Mouse (Mus musculus) adipose tissue, adult 10 weeks (tissue): ENCODE results near the gene Zbtb3. TPM values are rescaled to one million over a fixed set of nuclear protein-coding genes. Genes with fewer than 3 reads are reported as not detected.

Experiments
- polyA plus RNA-seq: library from polyadenylated mRNA; stranded (reverse); fragments of 350-450 nt; fragmentation: Illumina TruSeq; extraction: RNeasy Lipid Tissue Mini Kit (QIAGEN cat#74804); gene quantifications from one replicate; pipeline ENCODE4 v1.2.3, GENCODE M21; 2014; ENCODE audit warnings: low read depth, low replicate concordance

The Zbtb3 gene
- 3.0 TPM for polyA plus RNA-seq

DNA sequence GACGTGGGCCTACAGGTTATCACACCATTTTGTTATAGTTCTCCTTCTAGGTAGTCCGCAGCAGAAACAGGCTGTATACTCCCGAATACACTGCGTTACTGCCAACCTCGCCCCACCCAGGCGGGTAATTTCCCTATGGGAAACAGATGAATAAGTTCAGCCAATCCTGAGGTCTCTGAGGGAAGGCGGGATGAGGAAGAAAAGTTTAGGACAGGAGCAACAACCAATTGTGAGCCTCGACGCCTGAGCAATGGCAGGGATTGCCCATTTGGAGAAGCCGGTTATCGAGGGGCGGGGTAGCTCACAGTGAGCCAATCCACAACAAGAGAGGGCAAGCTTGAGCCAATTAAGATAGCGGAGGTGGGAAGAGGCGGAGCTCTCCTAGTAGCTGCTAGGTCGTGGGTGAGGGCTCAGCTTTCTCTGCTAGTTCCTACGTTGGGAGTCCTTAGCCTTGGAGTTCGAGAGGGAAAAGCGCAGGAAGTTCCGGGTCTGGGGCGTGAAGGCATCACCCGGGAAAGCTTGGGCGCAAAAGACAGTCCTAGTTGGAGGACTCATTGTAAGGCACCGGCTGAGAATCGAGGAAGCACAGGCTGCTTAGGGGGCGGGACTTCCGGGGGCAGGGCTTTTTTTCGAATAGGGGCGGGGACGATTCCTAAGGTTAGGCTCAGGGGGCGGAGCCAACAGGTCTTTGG is at the start of gene Zbtb3:
Gene Zbtb3 (plus strand): TSS at position 426 of the 692 bp plus-strand sequence.

DNA sequence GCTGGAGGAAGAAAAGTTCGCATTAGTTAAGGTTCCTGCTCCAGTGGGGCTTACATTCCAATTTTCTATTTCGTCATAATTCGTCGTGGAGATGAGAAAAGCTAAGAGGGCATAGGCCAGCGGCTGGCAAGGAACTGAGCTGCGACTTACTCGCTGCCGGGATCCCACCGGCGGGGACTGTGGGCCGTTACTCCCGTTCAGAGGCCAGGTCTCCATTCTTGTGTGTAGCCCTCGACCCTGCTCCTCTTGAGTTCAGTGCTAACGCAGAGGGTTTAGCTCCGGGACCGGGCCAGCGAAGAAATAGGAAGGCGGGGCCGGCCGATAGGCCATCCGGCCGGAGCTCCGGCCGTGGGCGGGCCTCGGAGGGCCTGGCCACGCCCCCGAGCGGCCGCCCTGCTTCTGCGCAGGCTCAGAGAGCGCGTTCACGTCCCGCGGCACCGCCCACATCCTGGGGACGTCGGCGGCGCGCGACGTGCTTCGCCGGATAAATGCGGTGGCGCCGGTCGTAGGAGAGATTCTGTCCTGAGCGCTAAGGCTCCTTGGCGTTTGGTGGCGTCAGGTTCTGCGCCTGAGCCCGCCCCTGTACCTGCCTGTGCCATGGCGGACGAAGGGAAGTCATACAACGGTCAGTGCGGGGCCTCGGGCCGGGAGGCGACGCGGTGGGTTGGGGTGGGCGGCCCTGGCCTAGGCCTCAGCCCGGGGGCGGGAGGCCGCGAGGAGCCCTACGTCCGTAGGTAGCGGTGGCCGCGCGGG is 45.5 kb upstream of the Zbtb3 start, which contains the start of gene Nxf1:
Gene Nxf1 (plus strand): TSS at position 439 of the 753 bp plus-strand sequence.

DNA sequence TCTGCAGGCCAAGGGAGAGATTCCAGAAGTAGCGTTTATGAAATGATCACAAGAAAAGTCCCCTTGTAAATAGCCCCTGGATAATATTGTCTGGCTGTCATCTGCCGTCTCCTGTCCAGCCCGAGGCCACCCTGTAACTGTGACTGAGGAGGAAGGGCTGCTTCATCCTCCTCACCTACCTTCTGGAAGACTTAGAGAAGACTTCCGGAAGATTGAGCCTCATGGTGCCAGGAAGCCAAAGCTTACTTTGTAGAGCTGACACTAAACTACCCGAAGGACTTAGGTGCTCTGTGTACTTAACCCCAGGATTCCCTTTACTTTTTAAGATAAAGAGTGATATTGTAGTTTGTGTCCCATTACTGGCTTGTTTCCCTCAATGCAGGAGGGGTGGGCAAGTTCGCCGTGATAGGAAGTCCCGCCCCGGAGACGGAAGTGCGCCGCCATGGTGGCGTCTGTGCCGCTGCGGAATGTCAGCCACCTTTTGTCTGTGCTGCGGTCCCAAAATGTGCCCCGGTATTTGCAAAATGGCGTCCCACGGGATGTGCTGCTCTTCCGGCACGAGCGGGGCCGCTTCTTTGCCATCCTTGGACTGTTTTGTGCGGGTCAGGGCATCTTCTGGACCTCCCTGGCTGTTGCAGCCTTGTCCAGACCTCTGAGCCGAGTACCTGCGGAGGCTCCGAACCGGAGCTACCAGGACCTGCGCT is 31.6 kb upstream of the Zbtb3 start, which contains the start of gene Tmem223:
Gene Tmem223 (plus strand): TSS at position 430 of the 704 bp plus-strand sequence.

DNA sequence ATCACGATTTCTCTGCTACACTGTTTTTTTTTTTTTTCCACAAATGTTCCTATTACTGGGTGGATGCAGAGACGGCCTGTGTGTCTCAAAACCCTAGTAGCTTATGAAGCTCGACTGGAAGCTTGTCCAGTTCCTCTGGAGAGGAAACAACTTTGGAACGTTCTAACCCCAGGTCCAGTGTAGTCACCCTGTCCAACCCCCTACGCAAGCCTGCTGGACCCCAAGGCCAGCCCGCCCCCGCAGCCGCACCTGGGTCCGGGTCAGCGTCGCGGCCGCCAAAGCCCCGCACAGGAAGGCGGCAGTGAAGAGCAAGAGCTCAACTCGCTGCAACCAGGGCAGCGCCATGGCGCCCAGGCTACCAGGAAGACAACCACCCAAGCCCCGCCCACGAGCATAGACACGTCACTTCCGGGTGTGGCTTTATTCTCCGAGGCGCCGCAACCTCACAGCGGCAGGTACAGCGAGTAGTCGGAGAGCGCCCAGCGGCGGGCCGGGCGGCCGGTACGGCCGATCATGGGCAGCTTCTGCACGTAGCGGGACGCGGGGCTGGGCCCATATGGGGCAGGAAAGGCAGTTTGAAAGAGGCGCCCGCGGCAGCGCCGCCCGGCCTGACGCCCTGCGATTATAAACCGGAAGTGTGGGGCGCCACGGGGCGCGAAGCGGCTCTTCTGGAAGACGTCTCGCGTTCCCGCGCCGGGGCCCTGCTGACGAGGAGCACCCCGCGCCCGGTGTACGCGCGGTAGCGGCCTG is 28.1 kb upstream of the Zbtb3 start, which contains the start of gene Tmem179b:
Gene Tmem179b (minus strand): TSS at position 382 of the 750 bp plus-strand sequence.

DNA sequence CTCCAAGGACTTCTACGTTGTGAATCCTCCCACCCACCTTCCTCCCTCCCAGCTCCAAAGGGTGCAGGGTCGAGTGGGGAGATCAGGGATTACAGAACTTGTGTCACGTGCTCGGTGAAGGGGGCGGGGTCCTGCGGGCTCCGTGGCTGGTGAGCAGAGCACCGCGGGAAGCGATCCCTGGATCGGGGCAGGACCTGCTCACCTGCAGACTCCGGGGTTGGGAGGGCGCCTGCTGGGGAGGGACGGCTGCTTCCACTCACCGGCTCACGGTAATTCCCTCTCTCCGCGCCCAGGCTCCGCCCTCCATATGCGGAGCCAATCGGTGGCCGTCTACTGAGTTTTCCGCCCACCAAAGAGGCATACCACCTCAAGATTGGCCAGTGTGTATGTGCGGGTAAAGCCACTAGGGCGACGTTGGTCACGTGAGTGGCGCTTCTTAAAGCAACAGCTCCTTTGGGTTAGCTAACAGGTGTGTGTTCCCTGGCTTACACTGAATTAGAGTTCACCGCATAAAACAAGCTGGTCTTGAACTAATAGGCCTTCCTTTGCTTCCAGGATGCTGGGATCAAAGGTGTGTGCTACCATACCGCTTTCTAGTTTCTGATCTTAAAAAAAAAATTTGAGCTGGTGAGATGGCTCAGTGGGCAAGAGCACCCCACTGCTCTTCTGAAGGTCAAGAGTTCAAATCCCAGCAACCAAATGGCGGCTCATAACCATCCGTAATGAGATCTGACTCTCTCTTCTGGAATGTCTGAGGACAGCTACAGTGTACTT is 16.2 kb upstream of the Zbtb3 start, which contains the start of gene Taf6l:
Gene Taf6l (minus strand): TSS at position 410 of the 774 bp plus-strand sequence.

DNA sequence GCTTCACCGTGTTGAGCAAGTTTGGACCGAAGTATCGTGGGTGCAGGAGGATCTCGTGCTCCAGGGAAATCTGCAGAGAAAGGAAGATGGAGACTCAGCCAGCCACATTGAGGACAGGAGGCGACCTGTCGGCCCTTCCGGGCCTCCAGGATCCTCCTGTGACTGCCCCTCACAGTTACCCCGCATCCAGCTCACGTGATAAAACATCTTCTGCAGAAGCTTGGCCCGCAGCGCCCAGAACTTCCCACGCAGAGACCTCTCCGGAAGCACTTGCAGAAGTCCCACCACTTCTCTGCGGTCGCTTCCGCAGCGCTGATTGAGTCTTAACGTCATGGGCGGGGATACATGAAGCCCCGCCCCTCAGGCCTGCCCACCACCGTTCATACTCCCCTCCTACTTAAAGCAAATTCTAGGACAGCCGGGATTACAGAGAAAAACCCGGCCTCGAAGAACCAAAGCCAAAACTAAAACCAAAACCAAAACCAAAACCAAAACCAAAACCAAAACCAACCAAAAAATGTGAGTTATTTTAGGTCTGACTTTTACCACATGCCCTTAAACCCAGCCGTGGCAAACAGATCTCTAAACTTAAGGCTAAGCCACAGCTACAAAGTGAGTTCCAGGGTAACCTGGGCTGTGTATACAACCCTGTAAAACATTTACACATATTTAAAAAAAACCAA is 4.0 kb upstream of the Zbtb3 start, which contains the start of gene Polr2g:
Gene Polr2g (minus strand): TSS at position 314 of the 683 bp plus-strand sequence.

DNA sequence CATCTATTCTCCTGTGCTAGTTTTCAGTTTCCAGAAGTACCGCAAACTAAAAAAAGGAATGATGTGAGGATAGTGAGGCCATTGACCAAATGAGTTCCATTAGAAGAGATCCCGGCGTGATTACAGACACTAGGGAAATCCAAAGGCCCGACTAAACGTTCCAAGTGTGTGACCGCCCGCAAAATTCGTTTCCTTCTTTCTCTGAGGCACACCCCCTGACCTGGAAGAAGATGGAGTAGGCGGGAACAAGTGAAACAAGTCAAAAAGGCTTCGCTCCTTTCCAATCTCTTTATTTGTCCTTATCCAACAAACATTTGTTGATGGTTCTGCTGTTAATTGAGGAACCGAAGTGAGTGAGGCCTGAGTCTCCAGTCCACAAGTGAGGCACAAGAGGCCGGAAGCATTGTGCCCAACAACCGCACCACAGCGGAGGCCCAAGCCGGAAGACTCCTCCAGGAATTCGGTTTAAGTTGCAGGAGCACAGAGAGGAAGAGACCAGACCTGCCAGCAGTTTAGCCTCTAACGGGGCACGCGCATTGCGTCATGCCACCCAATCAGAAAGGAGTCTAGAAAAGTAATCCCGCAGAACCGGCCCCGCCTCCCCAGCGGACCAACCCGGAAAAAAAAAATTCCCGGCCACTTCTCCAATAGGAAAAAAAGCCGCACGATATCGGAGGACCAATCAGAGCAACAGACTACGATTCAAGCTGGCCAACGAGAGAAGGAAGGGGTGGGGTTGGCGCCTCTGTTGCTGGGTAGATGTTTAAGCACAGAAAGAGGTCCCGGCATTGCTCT is 16.6 kb downstream of the Zbtb3 start, which contains the start of gene Ttc9c:
Gene Ttc9c (minus strand): TSS at position 533 of the 795 bp plus-strand sequence.

DNA sequence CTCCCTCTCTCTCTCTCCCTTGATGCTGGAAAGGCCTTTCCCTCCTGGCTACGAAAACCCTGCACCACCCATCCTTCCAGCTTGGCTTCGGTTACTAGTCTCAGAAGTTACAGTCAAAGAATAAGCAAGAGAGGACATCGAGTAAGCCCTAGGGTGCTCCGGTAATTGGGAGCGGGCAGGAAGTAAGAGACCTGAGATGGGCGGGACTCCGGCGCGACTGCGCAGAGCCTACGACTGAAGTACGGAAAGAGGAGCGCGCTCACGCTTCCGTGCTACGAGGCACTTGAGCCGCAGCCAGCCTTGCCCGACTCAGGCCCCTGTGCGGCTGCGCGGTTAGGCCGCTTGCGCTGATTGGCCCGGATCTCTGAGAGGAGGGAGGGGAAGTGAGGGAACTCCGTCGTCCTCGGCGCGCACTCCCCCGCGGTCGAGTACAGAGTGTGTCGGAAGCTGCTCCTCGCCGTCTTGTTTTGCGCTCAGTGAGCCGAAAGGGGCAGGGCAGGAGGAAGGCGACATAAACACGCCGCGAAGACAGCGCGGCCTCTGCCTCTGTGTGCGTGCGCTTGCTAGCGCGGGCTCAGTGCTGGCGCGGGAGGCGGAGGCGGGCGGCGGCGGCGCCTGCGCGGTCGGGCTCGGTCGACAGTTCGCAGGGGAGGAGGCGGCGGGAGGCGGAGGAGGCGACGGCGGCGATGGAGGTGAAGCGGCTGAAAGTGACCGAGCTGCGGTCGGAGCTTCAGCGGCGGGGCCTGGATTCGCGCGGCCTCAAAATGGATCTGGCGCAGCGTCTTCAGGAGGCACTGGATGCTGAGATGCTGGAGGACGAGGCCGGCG is 17.5 kb downstream of the Zbtb3 start, which contains the start of gene Hnrnpul2:
Gene Hnrnpul2 (plus strand): TSS at position 415 of the 828 bp plus-strand sequence.

DNA sequence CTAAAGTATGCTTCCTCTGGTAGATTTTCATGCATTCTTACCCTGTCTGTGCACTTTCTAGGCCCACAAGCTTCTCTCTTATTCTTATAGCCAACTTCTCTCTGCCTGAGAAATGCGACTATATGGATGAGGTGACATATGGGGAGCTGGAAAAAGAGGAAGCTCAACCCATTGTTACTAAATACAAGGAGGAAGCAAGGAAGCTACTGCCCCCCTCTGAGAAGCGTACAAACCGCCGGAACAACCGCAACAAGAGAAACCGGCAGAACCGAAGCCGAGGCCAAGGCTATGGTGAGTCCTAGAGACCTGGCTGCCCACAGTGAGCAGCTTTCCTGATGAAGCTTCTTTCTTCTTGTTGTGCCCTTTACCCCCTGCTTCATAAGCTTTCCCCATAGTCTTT is 27.3 kb downstream of the Zbtb3 start, which contains the start of gene AC129217.1:
Gene AC129217.1 (plus strand): TSS at position 114 of the 400 bp plus-strand sequence.

DNA sequence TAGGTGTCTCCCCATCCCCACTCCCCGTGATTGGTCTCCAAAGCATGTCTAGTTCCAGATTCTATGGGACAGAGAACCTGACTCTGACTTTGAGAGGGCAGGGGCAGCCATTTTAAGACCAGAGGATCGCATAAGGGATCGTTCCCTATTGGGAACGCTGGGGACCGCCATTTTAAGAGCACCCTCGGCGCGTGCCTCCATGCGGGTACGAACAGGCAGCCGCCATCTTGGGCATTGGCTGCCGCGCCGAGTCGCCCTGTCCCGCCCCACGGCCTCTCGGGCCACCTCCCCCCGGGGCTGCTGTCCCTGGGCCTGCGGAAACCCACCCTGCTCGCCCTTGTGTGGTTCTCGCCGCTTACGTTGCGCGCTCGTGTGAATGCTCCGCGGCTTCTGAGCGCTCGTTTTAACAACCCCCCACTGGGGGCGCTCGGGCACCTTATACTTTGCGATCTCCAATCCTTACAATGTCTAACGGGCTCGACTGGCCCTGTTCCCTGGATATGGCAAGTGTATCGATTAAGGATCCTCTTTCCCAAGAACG is 35.0 kb downstream of the Zbtb3 start, which contains the start of gene Bscl2:
Gene Bscl2 (plus strand): TSS at position 217 of the 541 bp plus-strand sequence.

DNA sequence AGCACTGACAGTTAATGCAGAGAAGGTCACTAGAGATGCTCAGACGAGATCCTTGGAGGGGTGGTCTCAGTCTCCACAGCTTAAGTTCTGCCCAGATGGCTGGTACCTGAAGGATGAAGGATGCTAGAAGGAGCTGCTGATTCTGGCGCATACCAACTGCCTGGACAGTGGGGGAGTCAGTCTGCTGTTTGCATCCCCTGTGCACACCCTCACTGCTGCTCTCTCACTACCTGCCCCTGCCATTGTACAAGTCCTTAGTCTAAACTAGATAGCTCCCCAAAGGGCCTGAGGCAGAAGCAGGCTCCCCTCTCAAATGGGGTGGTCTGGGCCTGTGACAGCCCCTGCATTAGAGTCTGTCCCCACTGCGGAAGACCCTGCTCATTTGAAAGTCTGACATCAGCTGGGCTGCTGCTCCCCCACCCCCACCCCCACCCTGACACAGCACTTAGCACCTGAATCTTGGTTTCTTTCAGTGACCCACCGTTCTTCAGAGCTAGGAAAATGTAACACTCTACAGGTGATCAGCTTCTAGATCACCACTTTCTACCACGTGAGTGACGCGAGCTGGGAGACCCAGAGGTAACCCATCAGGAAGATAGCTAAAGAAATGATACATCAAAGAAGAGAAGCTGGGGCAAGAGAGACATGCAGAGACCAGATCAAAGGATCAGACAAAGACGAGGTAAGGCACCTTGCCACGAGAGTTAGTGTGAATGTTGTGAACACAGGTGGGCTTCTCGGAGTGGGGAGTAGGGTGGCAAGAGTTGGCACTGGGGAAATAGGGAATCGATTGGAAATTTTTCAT is 37.0 kb downstream of the Zbtb3 start, which contains the start of gene Gng3:
Gene Gng3 (minus strand): TSS at position 92 of the 805 bp plus-strand sequence.

DNA sequence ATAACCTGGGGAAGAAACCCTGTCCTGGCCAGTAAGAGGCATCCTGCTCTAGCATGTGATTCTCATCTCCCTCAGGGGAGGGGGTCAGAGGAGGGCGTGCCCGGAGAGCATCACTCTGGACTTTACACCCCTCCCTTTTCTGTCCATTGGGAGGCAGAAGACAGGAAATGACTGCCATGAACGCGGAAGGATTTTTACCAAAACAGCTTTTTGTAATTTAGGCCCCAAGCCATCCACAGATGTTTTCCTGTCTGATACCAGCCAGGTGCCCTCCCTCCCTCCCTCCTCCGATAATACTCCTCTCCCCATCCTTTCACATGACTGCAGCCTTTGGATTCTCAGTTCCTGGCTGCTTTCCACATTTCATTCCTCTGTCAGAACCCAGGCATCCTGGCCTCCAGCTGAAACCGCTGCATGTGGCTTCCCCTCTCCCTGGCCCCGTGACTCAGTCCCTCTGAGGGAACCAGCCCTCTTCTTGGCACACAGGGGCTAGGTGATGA is 48.1 kb downstream of the Zbtb3 start, which contains the start of gene Lrrn4cl:
Gene Lrrn4cl (plus strand): TSS at position 367 of the 500 bp plus-strand sequence.

